Mouse (Mus musculus) CH12.LX (cell line): ENCODE measurements around the gene Soga1.

Experiments used
- CTCF ChIP-seq, 2 experiments: IDR thresholded peaks in 1 of 2; conservative IDR thresholded peaks in 1 of 2; 2 replicates each; pipeline ENCODE4 v1.5.1; 2011 to 2012; ENCODE audit warnings: low read depth in 2 of 2, low read length in 2 of 2, improper control_type of control experiment in 1 of 2, inconsistent platforms in 1 of 2, mild to moderate bottlenecking in 1 of 2, moderate library complexity in 1 of 2
- GABPA ChIP-seq: IDR thresholded peaks from 2 replicates; pipeline ENCODE4 v1.6.1; 2012; ENCODE audit warnings: low read depth, low read length, improper control_type of control experiment, inconsistent platforms; ENCODE audit not compliant: insufficient replicate concordance
- USF1 ChIP-seq: IDR thresholded peaks from 2 replicates; pipeline ENCODE4 v1.6.1; 2014; ENCODE audit warnings: low read depth, mild to moderate bottlenecking, inconsistent platforms, low read length, improper control_type of control experiment

GRCm38 (mm10) chr2:156980059-156980458 is 99.0 kb downstream of the Soga1 start:
- TF ChIP-seq CTCF (conservative IDR thresholded peaks at IDR 0.05 in 1 of 2, IDR thresholded peaks at IDR 0.05 in 1 of 2; ENCODE audit: low read depth in 2 of 2, low read length in 2 of 2) (no peak), GABPA (no peak), USF1 (no peak)
